ENCODE assay signal across 14 mouse cellular contexts in the genomic region with DNA sequence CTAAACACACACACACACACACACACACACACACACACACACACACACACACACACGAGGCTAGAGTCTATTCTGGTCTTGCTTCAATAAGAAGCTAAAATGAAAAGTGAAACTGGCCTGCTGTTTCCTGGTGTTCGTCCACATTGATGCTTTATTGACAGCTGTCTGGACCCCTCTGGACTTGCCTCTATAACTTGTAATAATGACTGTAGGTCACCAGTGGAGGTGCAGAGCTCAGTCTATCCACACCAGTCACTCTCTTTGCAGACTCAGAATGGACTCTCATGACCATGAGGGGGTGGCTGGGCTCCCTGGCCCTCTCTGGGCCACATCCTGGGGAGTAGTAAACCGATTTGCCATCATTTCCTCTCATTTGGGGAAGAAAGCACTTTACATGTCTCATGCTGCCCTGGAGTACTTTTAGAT.
A peak's percentile ranks its signal among the peaks of the same experiment; 100 is the strongest.
DNase-seq lines count a peak whose midpoint lies in the region; ATAC-seq and TF ChIP-seq lines count a peak whose summit lies in the region.
"Had no signal": no experiment of that assay in that cellular context is flagged by ENCODE, and none has a peak within 500 bp of the region (broad histone marks: within the 10 kb centered on the region; RNA-seq: fewer than 3 reads in every experiment).

No protein-coding gene starts in this region.

- H3K27ac ChIP-seq in heart, postnatal 0 days (ENCODE audit: low read depth): no peak overlapping the region
- no peak overlapping the region for H3K27ac ChIP-seq in brown adipose tissue, adult 24 weeks (replicated peaks; ENCODE audit: low read depth, low read length)
- peak overlapping the region; percentile 75 for H3K27ac ChIP-seq in forebrain, embryonic 15.5 days (replicated peaks)
- H3K27ac ChIP-seq: heart, adult 2 months; liver, embryonic 12.5 days; midbrain, embryonic 12.5 days had no signal

- TF ChIP-seq CTCF in heart, postnatal 0 days (IDR thresholded peaks at IDR 0.05; ENCODE audit: low read depth): no peak

- H3K36me3 ChIP-seq in heart, postnatal 0 days (replicated peaks; ENCODE audit: control insufficient read depth, insufficient read depth, low read length): no peaks in the 10 kb centered on the region
- no peaks in the 10 kb centered on the region for H3K36me3 ChIP-seq in forebrain, embryonic 15.5 days
- H3K36me3 ChIP-seq: liver, embryonic 12.5 days; midbrain, embryonic 12.5 days had no signal

- ATAC-seq in heart, postnatal 0 days (ENCODE audit: insufficient read depth, low read depth): no peak
- ATAC-seq in forebrain, embryonic 15.5 days (replicated peaks): peak; percentile 20
- ATAC-seq in megakaryocyte, adult 5-6 weeks (ENCODE audit: poor library complexity, severe bottlenecking): peak; percentile 26
- ATAC-seq: liver, embryonic 12.5 days had no signal

- 37% methylated on average over 3 of the region's 3 CpGs for WGBS in heart, postnatal 0 days
- WGBS in forebrain, embryonic 15.5 days: 20% methylated on average over 3 of the region's 3 CpGs

- intact Hi-C loops in heart, postnatal 36 days (cut with DNase I): no loop called here

- no peaks in the 10 kb centered on the region for H3K27me3 ChIP-seq in heart, postnatal 0 days (ENCODE audit: control insufficient read depth, insufficient read depth, low read length)
- H3K27me3 ChIP-seq in forebrain, embryonic 15.5 days: no peaks in the 10 kb centered on the region
- H3K27me3 ChIP-seq: liver, embryonic 12.5 days; midbrain, embryonic 12.5 days had no signal

- no peak overlapping the region for H3K9ac ChIP-seq in heart, postnatal 0 days (replicated peaks; ENCODE audit: low read depth, low read length)
- no peak overlapping the region for H3K9ac ChIP-seq in forebrain, embryonic 15.5 days (replicated peaks)
- H3K9ac ChIP-seq: liver, embryonic 12.5 days; midbrain, embryonic 12.5 days had no signal

- DNase-seq in heart, postnatal 0 days (ENCODE audit: low spot score): no peak
- DNase-seq in heart, postnatal 36 days: no peak
- DNase-seq in layer of hippocampus, adult 8-10 months (ENCODE audit: low spot score in 2 of 2): no peak
- DNase-seq in cerebellum, adult 11-12 months: no peak
- DNase-seq: adrenal gland, adult 8-10 months; right cerebral cortex, postnatal 25 days; thymus, postnatal 25 days had no signal

- no peak for TF ChIP-seq EP300 in heart, postnatal 0 days (IDR thresholded peaks at IDR 0.05; ENCODE audit: low read depth)

- H3K4me3 ChIP-seq in heart, postnatal 0 days (ENCODE audit: low read depth, low read length): no peak overlapping the region
- H3K4me3 ChIP-seq in brown adipose tissue, adult 24 weeks (ENCODE audit: insufficient read depth, low read depth, low read length): peak overlapping the region; percentile 12; the same call in 1 of the 2 replicates
- no peak overlapping the region for H3K4me3 ChIP-seq in forebrain, embryonic 15.5 days
- H3K4me3 ChIP-seq: heart, adult 2 months; liver, embryonic 12.5 days; midbrain, embryonic 12.5 days; myocyte had no signal

- H3K4me1 ChIP-seq in heart, postnatal 0 days (ENCODE audit: control insufficient read depth, insufficient read depth): peaks cover 10% of the 10 kb centered on the region; the same call in 1 of the 2 replicates
- H3K4me1 ChIP-seq in brown adipose tissue, adult 24 weeks (ENCODE audit: control insufficient read depth, insufficient read depth, insufficient read length, low read length): peaks cover 4% of the 10 kb centered on the region
- H3K4me1 ChIP-seq in forebrain, embryonic 15.5 days: peaks cover 19% of the 10 kb centered on the region
- H3K4me1 ChIP-seq: liver, embryonic 12.5 days had no signal

- no peaks in the 10 kb centered on the region for H3K9me3 ChIP-seq in heart, postnatal 0 days (replicated peaks; ENCODE audit: control insufficient read depth, low read length)
- no peaks in the 10 kb centered on the region for H3K9me3 ChIP-seq in forebrain, embryonic 15.5 days
- H3K9me3 ChIP-seq: liver, embryonic 12.5 days; midbrain, embryonic 12.5 days had no signal

- peak overlapping the region; percentile 19; the same call in 1 of the 2 replicates for H3K4me2 ChIP-seq in heart, postnatal 0 days (ENCODE audit: low read depth, low read length)
- 0 out of 2 replicates have a peak overlapping the region, but pooled peaks have one; percentile 4 for H3K4me2 ChIP-seq in forebrain, embryonic 15.5 days (replicated peaks)
- H3K4me2 ChIP-seq: liver, embryonic 12.5 days; midbrain, embryonic 12.5 days had no signal
